Mouse (Mus musculus) cerebellum, adult 2 months (tissue): ENCODE data around the gene 2310002L09Rik. TPM values are rescaled to one million over a fixed set of nuclear protein-coding genes. Genes with fewer than 3 reads are reported as not detected.
"Not testable (repeated sequence)": the region's sequence is repeated elsewhere in the genome, so short reads cannot be mapped to it uniquely, and the experiment has no call there.

Source experiments
- DNase-seq, 2 experiments: peaks; one replicate each; pipeline ENCODE4 v3.0.0; 2021
- H3K27ac ChIP-seq: fragments of 200-500 bp; 2 replicates; pipeline ENCODE4 v1.5.1; 2012; ENCODE audit warnings: low read length, control low read depth, inconsistent platforms; ENCODE audit not compliant: insufficient read depth
- H3K27me3 ChIP-seq: fragments of 200-500 bp; 2 replicates; pipeline ENCODE4 v1.6.1; 2012; ENCODE audit warnings: inconsistent platforms, mild to moderate bottlenecking, low read length, moderate library complexity; ENCODE audit not compliant: control insufficient read depth, insufficient read depth
- H3K4me1 ChIP-seq: fragments of 200-500 bp; 2 replicates; pipeline ENCODE4 v1.6.1; 2011; ENCODE audit warnings: low read length; ENCODE audit not compliant: control insufficient read depth, insufficient read depth
- H3K4me3 ChIP-seq: fragments of 200-500 bp; replicated peaks from 2 replicates; pipeline ENCODE3; 2011; ENCODE audit warnings: mild to moderate bottlenecking, low read depth, low read length, control low read depth; ENCODE audit not compliant: insufficient read depth
- CTCF ChIP-seq: fragments of 200-500 bp; IDR thresholded peaks from 2 replicates; pipeline ENCODE4 v1.5.1; 2011; ENCODE audit warnings: low read depth, mild to moderate bottlenecking, control low read depth, low read length, moderate library complexity, borderline replicate concordance; ENCODE audit not compliant: insufficient read depth
- POLR2A ChIP-seq: fragments of 200-500 bp; IDR thresholded peaks from 2 replicates; pipeline ENCODE4 v1.6.1; 2011; ENCODE audit warnings: low read length, control low read depth, borderline replicate concordance; ENCODE audit not compliant: insufficient read depth
- WGBS: fragments of 180-500 bp; shearing (Covaris S2); methylation state at CpG from one replicate; pipeline ENCODE4 v1.1.7; 2018; 5-methylcytosine and 5-hydroxymethylcytosine counted together
- polyA plus RNA-seq: library from polyadenylated mRNA; depleted of rRNA; stranded (reverse); fragments of >200 nt; gene quantifications from 2 replicates; pipeline ENCODE4 v1.2.3, GENCODE M21; 2012; rRNA removed

The 2310002L09Rik gene
- polyA plus RNA-seq: not detected in 2 replicates

- Histone ChIP-seq H3K4me3 (no peak within 1 kb of the TSS), H3K27ac (no peak within 1 kb of the TSS), H3K4me1 (no peaks in the 10 kb centered on the region), H3K27me3 (no peaks in the 10 kb centered on the region)
- WGBS: 85% methylated on average over 8 of the region's 8 CpGs
- DNase-seq: no peak
- no peak for TF ChIP-seq POLR2A
- TF ChIP-seq CTCF: no peak
Observed at GRCm38 (mm10) chr4:73950375-73950896, at the start of gene 2310002L09Rik. Gene 2310002L09Rik (minus strand): TSS chr4:73950846.

- no peak overlapping the region for H3K4me3 ChIP-seq
- DNase-seq: peak; percentile 9 to 14
- 13% methylated on average over 3 of the region's 3 CpGs for WGBS
- H3K27me3 ChIP-seq: no peaks in the 10 kb centered on the region
- no peak for TF ChIP-seq CTCF
- no peak for TF ChIP-seq POLR2A
- H3K27ac ChIP-seq: no peak overlapping the region
- no peaks in the 10 kb centered on the region for H3K4me1 ChIP-seq
Observed at GRCm38 (mm10) chr4:73980454-73980853, 29.8 kb upstream of the 2310002L09Rik start.

- not testable (repeated sequence) for H3K4me3 ChIP-seq, DNase-seq
- 87% methylated on average over 6 of the region's 6 CpGs for WGBS
Observed at GRCm38 (mm10) chr4:73920660-73921059, 30.0 kb downstream of the 2310002L09Rik start, which contains the start of gene Gm11756. Gene Gm11756 (minus strand): TSS chr4:73920760.

GRCm38 (mm10) chr4:73905853-73906252 is 44.8 kb downstream of the 2310002L09Rik start, which contains the start of gene Gm13871:
Gene Gm13871 (minus strand): TSS chr4:73905953.
- DNase-seq, H3K4me1 ChIP-seq, H3K27me3 ChIP-seq, H3K4me3 ChIP-seq, H3K27ac ChIP-seq: not testable (repeated sequence)
- no CpG with 5 or more reads among the region's 4 CpGs for WGBS

More at GRCm38 (mm10) chr4:73920660-73921059, 30.0 kb downstream of the 2310002L09Rik start, which contains the start of gene Gm11756:
- H3K4me1 ChIP-seq, H3K27ac ChIP-seq, H3K27me3 ChIP-seq: not testable (repeated sequence)

- not testable (repeated sequence) for DNase-seq, H3K27me3 ChIP-seq, H3K4me1 ChIP-seq, H3K27ac ChIP-seq, H3K4me3 ChIP-seq
- no CpG with 5 or more reads among the region's 4 CpGs for WGBS
Observed at GRCm38 (mm10) chr4:73891012-73891411, 59.6 kb downstream of the 2310002L09Rik start, which contains the start of gene Gm11757. Gene Gm11757 (minus strand): TSS chr4:73891112.

Other genes starting within 250 kb of the 2310002L09Rik start
- gene Rasef, start 159.9 kb downstream of the 2310002L09Rik start, polyA plus RNA-seq: 0.03 and 0.10 TPM in 2 replicates
- gene Gm11758, start 74.6 kb downstream of the 2310002L09Rik start, polyA plus RNA-seq: not detected in 2 replicates
- not detected in 2 replicates for gene Gm11757, start 59.7 kb downstream of the 2310002L09Rik start, polyA plus RNA-seq
- gene Gm13871, start 44.9 kb downstream of the 2310002L09Rik start, polyA plus RNA-seq: not detected in 2 replicates
- not detected in 2 replicates for gene Gm11756, start 30.1 kb downstream of the 2310002L09Rik start, polyA plus RNA-seq
- 8.1 and 9.0 TPM in 2 replicates for gene Frmd3, start 62.6 kb upstream of the 2310002L09Rik start, polyA plus RNA-seq